Mouse (Mus musculus) gastrocnemius, postnatal 4 days (tissue): ENCODE data around the gene Tubgcp3. TPM values are rescaled to one million over a fixed set of nuclear protein-coding genes. Genes with fewer than 3 reads are reported as not detected.

Source experiments
- microRNA-seq: library from miRNA; unstranded; fragments of <30 nt; microRNA quantifications from one replicate; pipeline ENCODE4 v1.2.0, GENCODE M21; 2021
- total RNA-seq, 2 experiments: library from RNA; stranded (reverse); gene quantifications; 2 replicates each; pipeline ENCODE4 v1.2.3; 2021

The Tubgcp3 gene
- total RNA-seq, 2 experiments from 2014 or later, result 22.3 to 22.7 TPM

Small RNA genes lying within 50 kb of the gene (microRNA-seq; reads per million reads assigned to microRNA genes)
- not detected for gene Gm26483

Other genes with a start within 250 kb of the Tubgcp3 start
- not detected for gene Spaca7, start 99.2 kb downstream of the Tubgcp3 start, total RNA-seq
- gene Atp11a, start 84.8 kb upstream of the Tubgcp3 start, total RNA-seq, result 10 to 100 TPM; 43.9 to 44.0 TPM
- 10 to 100 TPM; 36.0 to 42.4 TPM for gene Mcf2l, start 201.6 kb upstream of the Tubgcp3 start, total RNA-seq